Mouse (Mus musculus) E14TG2a.4 (cell line): ENCODE measurements around the gene Gm20388.

Experiments used
- CTCF ChIP-seq: conservative IDR thresholded peaks from 2 replicates; pipeline ENCODE4 v1.5.1; 2014; ENCODE audit warnings: low read length
- NANOG ChIP-seq: IDR thresholded peaks from 2 replicates; pipeline ENCODE4 v1.6.1; 2014; ENCODE audit warnings: borderline replicate concordance, low read length, mixed read lengths
- POU5F1 ChIP-seq: IDR thresholded peaks from 2 replicates; pipeline ENCODE4 v1.6.1; 2014; ENCODE audit warnings: low read length, borderline replicate concordance

- no peak for TF ChIP-seq CTCF
- TF ChIP-seq POU5F1: no peak
- TF ChIP-seq NANOG: no peak
Observed at GRCm38 (mm10) chr8:120343582-120343981, 432.9 kb downstream of the Gm20388 start.
